ENCODE assay signal across 25 mouse cellular contexts in the genomic region with DNA sequence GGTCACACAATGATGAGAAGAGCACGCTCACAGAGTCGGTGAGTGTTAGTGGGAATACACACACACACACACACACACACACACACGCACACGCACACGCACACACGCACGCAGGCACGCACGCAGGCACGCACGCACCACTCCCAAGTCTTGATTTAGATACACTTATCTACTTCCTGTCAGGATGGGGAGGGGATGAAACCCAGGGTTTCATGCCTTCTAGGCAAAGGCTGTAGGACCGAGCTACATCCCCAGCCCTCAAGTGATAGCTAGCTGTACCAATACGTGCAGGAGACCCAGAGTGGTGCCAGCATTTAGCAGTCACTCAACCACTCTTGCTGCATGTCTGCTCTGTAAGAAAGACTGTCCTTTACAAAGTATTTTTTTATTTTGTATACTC.
DNase-seq lines count a peak whose midpoint lies in the region; ATAC-seq and TF ChIP-seq lines count a peak whose summit lies in the region.
"Had no signal": no experiment of that assay in that cellular context is flagged by ENCODE, and none has a peak within 500 bp of the region (broad histone marks: within the 10 kb centered on the region; RNA-seq: fewer than 3 reads in every experiment).

No protein-coding gene starts in this region.

- H3K27me3 ChIP-seq in thymus, adult 2 months (ENCODE audit: control insufficient read depth, insufficient read depth, low read length) = no peaks in the 10 kb centered on the region
- H3K27me3 ChIP-seq in midbrain, postnatal 0 days (ENCODE audit: insufficient read depth, low read length) = no peaks in the 10 kb centered on the region
- H3K27me3 ChIP-seq: forebrain, embryonic 13.5 days had no signal

- no peak for TF ChIP-seq POLR2A in thymus, adult 2 months (IDR thresholded peaks at IDR 0.05; ENCODE audit: control insufficient read depth, extremely low read depth, insufficient read depth, low read length, poor library complexity)

- H3K4me1 ChIP-seq in thymus, adult 2 months (replicated peaks; ENCODE audit: control insufficient read depth, insufficient read depth, low read length) = peaks cover 10% of the 10 kb centered on the region
- no peaks in the 10 kb centered on the region for H3K4me1 ChIP-seq in midbrain, postnatal 0 days (ENCODE audit: insufficient read depth, low read length)

- H3K4me3 ChIP-seq in thymus, adult 2 months (ENCODE audit: control insufficient read depth, insufficient read depth, low read length) = no peak overlapping the region
- no peak overlapping the region for H3K4me3 ChIP-seq in midbrain, postnatal 0 days (ENCODE audit: low read depth, low read length)
- H3K4me3 ChIP-seq: forebrain, embryonic 10.5 days; forebrain, embryonic 13.5 days; gastrocnemius, adult 2 months; hindbrain, embryonic 13.5 days had no signal

- no peaks in the 10 kb centered on the region for H3K36me3 ChIP-seq in thymus, adult 2 months (ENCODE audit: control insufficient read depth, insufficient read depth, low read length)
- peaks cover under 1% of the 10 kb centered on the region; the same call in 1 of the 2 replicates for H3K36me3 ChIP-seq in midbrain, postnatal 0 days (ENCODE audit: insufficient read depth, low read length)
- H3K36me3 ChIP-seq: forebrain, embryonic 10.5 days had no signal

- no peak overlapping the region for H3K9ac ChIP-seq in midbrain, postnatal 0 days (replicated peaks; ENCODE audit: low read length, poor library complexity, severe bottlenecking)
- H3K9ac ChIP-seq: forebrain, embryonic 13.5 days; hindbrain, embryonic 13.5 days had no signal

- TF ChIP-seq CTCF in thymus, adult 2 months (IDR thresholded peaks at IDR 0.05; ENCODE audit: borderline replicate concordance, control insufficient read depth, extremely low read depth, insufficient read depth, low read length, poor library complexity) = no peak
- no peak for TF ChIP-seq CTCF in midbrain, postnatal 0 days (IDR thresholded peaks at IDR 0.05)

- intact Hi-C loops in left cerebral cortex, postnatal 25 days (cut with DNase I) = no loop called here

- H3K9me3 ChIP-seq in midbrain, postnatal 0 days (ENCODE audit: low read length) = no peaks in the 10 kb centered on the region
- H3K9me3 ChIP-seq: forebrain, embryonic 10.5 days; forebrain, embryonic 13.5 days; hindbrain, embryonic 13.5 days had no signal

- peak; percentile 60 for ATAC-seq in megakaryocyte progenitor cell, adult 5-6 weeks (replicated peaks; ENCODE audit: poor library complexity)
- no peak for ATAC-seq in midbrain, postnatal 0 days (ENCODE audit: low FRiP score)
- ATAC-seq: activated CD4-positive, CD25-positive, alpha-beta regulatory T cell, adult 4 months; CD4-positive, CD25-positive, alpha-beta regulatory T cell, adult 4 months; forebrain, embryonic 13.5 days; forebrain, embryonic 16.5 days; hindbrain, embryonic 16.5 days had no signal

- no peak overlapping the region for H3K27ac ChIP-seq in thymus, adult 2 months (ENCODE audit: control insufficient read depth, insufficient read depth, low read length)
- no peak overlapping the region for H3K27ac ChIP-seq in midbrain, postnatal 0 days (ENCODE audit: low read depth, low read length)
- H3K27ac ChIP-seq: forebrain, embryonic 13.5 days; gastrocnemius, adult 2 months; hindbrain, embryonic 13.5 days had no signal

- 79% methylated on average over 13 of the region's 13 CpGs for WGBS in thymus, adult 2 months
- WGBS in midbrain, postnatal 0 days = 93% methylated on average over 13 of the region's 13 CpGs

- peak; percentile 6 for DNase-seq in thymus, postnatal 14 days
- DNase-seq in thymus, adult 2 months = no peak
- DNase-seq in MEL-GATA-1-ER (ENCODE audit: extremely low read depth, low read depth) = peak; percentile 58
- DNase-seq in left cerebral cortex, postnatal 25 days (ENCODE audit: low spot score in 2 of 2) = no peak
- no peak for DNase-seq in midbrain, postnatal 0 days (ENCODE audit: low spot score)
- DNase-seq in kidney, adult 11 months = no peak
- DNase-seq: adrenal gland, adult 8-10 months; adrenal gland, postnatal 25 days; B cell, adult 2 months; cerebellum, adult 11-12 months; cerebellum, adult 8-10 months; cerebellum, postnatal 10 days; cerebellum, postnatal 36 days; gastrocnemius, adult 2 months; gastrocnemius, postnatal 14 days; heart, adult 11 months had no signal

- H3K4me2 ChIP-seq in midbrain, postnatal 0 days (ENCODE audit: low read depth, low read length, poor library complexity, severe bottlenecking) = no peak overlapping the region
- H3K4me2 ChIP-seq: forebrain, embryonic 13.5 days; heart, embryonic 11.5 days; hindbrain, embryonic 13.5 days had no signal

Comparison
In these comparisons a context has a peak if more than half of its experiments do, and no peak if none do; other contexts are left out.
1. DNase-seq: peak in thymus, postnatal 14 days (single experiment) and MEL-GATA-1-ER (single experiment); none in thymus, adult 2 months (single experiment), left cerebral cortex, postnatal 25 days (0 of 2), midbrain, postnatal 0 days (single experiment) and kidney, adult 11 months (single experiment).